Mouse (Mus musculus): ENCODE measurements around the gene Hsd3b7.
"Not testable (repeated sequence)": the region's sequence is repeated elsewhere in the genome, so short reads cannot be mapped to it uniquely, and the experiment has no call there.

Hsd3b7 gene

DNA sequence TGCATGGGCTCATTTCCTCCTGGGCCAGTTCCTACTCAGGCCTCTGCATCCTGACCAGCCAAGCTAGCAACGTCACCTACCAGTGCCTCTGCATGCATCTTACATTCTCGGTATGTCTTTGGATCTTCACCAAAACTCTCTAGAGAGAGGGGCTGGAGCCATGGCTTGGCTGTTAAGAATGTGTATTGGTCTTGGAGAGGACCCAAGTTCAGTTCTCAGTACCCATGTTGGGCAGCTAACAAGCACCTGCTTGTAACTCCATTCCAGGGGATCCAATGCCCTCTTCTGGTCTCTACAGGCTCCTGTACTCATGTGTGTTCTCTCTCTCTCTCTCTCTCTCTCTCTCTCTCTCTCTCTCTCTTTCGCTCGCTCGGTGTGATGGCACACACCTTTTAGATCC lies 17.4 kb downstream of the Hsd3b7 start:
- no peak for DNase-seq

GRCm38 (mm10) chr7:127820836-127821509 lies 20.6 kb downstream of the Hsd3b7 start:
- no peak for DNase-seq

GRCm38 (mm10) chr7:127822494-127822893 lies 22.1 kb downstream of the Hsd3b7 start:
- DNase-seq, result no peak

GRCm38 (mm10) chr7:127823236-127824171 lies 23.1 kb downstream of the Hsd3b7 start:
- no peak for DNase-seq

- DNase-seq, result no peak
Measured at GRCm38 (mm10) chr7:127824176-127824871, 23.9 kb downstream of the Hsd3b7 start, which contains the start of the genes Stx4a and Stx1b. Stx4a (plus strand) TSS chr7:127824294. Stx1b (minus strand) TSS chr7:127824549.

GRCm38 (mm10) chr7:127835550-127835949 lies 35.1 kb downstream of the Hsd3b7 start:
- no peak for DNase-seq

DNA sequence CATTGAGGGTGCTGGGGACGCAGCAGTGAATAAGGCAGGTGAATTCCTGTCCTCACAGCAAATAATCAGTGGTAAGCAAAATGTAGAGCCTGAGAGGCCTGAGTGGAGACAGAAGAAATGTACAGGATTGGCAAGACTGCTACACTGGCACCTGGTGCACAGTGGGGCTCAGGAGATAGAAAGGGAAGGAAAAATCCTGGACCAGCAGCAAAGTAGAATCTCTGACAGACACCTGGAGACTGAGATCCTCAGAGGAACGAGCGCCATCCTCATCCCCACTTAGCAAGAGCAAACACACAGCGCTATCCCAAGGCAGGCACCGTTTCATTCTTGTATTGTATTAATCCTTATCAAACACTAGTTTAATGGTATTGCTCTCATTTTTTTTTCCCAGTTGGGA lies 37.1 kb downstream of the Hsd3b7 start:
- no peak for DNase-seq

DNA sequence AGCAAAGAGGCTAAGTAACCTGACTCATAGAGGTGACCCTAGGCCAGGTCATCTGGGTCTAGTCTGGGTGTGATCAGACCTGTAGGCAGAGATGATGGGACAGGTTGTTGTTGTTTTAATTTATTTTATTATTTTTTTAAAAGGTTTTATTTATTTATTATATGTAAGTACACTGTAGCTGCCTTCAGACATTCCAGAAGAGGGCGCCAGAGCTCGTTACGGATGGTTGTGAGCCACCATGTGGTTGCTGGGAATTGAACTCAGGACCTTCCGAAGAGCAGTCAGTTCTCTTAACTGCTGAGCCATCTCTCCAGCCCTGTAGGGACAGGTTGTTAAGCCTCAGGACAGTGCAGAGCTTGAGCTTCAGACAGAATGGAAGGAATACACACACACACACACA lies 37.5 kb downstream of the Hsd3b7 start:
- not testable (repeated sequence) for DNase-seq

- DNase-seq, result not testable (repeated sequence)
Measured at GRCm38 (mm10) chr7:127840031-127840430, 39.6 kb downstream of the Hsd3b7 start.

GRCm38 (mm10) chr7:127840886-127841285 lies 40.5 kb downstream of the Hsd3b7 start:
- DNase-seq, result peak in 1 of 2 experiments; percentile 43

DNA sequence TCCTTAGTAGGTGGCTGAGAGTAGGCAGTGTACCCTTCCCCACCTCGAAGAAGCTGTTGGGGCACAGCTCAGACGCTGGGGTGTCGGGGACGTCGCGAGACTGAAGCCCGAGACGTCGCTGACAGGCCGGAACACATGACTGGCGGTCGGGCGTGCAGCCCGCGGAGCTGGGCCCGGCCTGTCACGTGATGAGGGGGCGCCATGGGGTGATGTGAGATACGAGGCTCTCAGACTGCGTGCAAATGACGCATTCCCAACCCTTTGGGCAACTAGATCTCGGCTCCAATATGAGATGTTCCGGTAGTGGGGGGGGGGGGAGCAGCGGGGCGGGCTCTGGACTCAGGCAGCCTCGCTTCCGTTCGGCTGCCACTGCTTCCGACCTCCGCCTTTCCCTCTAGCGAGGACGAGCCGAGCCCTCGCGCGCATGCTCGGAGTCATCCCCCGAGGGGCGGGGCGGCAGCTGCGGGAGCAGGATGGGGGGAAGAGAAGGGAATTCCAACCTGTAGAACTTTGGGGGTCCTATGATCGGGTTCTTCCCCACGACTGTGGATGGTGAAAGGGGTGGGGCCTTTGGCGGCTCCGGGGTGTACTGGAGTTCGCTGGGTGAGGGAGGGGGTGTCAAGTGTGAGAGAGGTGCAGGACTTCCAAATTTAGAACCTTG lies 41.1 kb downstream of the Hsd3b7 start:
- DNase-seq, result peak; percentile 89 to 93

DNA sequence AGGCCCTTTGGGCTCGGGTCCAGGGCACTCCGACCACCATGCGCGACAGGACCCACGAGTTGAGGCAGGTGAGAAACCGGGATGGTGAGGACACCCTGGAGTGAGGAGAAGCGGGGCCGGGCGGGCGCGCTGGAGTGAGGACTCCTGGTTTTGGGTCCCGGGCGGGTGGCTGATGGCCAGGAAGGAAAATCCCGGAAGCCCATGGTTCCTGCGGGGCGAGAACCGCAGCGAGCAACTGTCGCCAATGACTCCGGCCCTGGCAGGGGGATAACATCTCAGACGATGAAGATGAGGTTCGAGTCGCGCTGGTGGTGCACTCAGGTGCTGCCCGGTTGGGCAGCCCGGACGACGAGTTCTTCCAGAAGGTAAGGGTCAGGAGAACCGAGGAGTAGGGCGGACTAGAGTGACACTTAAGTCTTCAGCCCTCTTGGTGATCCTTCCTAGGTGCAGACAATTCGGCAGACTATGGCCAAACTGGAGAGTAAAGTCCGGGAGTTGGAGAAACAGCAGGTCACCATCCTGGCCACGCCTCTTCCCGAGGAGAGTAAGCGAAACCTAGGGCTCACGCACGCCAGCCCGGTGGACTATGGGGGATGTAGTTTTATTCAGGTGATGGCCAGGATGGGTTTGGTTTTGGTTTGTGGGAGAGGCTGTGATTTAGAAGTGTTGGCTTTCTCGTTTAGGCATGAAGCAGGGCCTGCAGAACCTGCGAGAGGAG lies 41.8 kb downstream of the Hsd3b7 start:
- DNase-seq, result peak; percentile 85 to 89

GRCm38 (mm10) chr7:127849973-127850875 lies 49.8 kb downstream of the Hsd3b7 start:
- DNase-seq, result no peak

DNA sequence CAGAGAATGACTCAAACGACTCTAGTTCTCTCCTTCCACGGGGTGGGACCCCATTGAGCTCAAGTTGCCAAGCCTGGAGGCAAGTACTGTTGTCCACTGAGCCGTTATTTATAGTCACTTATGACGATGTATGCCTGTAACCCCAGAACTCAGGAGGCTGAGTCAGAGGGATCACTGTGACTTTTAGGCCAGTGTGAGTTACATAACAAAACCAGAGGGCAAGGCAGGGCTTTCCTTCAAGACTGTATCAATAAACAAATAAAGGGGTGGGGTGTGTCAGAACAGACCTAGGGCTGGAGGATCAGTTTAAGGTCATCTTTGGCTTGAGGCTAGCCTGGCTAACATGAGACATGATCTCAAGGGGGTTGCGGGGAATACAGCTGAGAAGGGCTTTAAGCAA lies 50.5 kb downstream of the Hsd3b7 start:
- DNase-seq, result no peak

All from kidney, adult 8-10 months (tissue).